Mouse (Mus musculus) thymus, adult 18-20 months (tissue): Measurements from ENCODE around the gene Apol11a.
"Not testable (repeated sequence)": the region's sequence is repeated elsewhere in the genome, so short reads cannot be mapped to it uniquely, and the experiment has no call there.

Experiments
- DNase-seq, 2 experiments: peaks; one replicate each; pipeline ENCODE4 v3.0.0; 2022; ENCODE audit warnings: mixed read lengths in 2 of 2

Gene Apol11a

GRCm38 (mm10) chr15:77507966-77508365, at the start of gene Apol11a:
Gene Apol11a (plus strand): TSS chr15:77508271.
- not testable (repeated sequence) for DNase-seq

- not testable (repeated sequence) for DNase-seq
Measured at GRCm38 (mm10) chr15:77474699-77475390, 33.2 kb upstream of the Apol11a start.

GRCm38 (mm10) chr15:77476693-77477092, 31.4 kb upstream of the Apol11a start, which contains the start of gene Apol10a:
Gene Apol10a (plus strand): TSS chr15:77477047.
- not testable (repeated sequence) for DNase-seq

GRCm38 (mm10) chr15:77482140-77482794, 25.8 kb upstream of the Apol11a start:
- no peak for DNase-seq

DNA sequence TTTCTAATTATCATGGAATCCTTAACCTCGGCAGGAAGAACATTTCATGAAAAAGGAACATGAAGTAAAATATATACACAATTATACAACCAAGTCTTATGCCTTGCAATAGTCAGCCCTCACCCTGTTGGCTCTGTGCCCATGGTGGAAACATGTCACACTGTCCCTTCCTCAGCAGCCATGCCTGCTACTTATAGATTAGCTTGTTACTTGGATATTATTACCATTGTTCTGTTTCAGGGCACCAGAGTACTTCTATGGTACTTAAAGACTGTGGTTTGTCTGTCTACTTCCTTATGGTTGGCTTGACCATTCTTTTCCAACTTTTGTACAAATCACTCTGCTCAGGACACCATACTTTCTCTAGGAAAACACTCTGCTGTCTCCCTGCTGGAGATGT, 14.9 kb upstream of the Apol11a start:
- DNase-seq = not testable (repeated sequence)

GRCm38 (mm10) chr15:77494694-77495093, 13.4 kb upstream of the Apol11a start:
- DNase-seq = not testable (repeated sequence)

- DNase-seq = not testable (repeated sequence)
Measured at GRCm38 (mm10) chr15:77520596-77520995, 12.5 kb downstream of the Apol11a start.

- peak in 1 of 2 experiments; percentile 16 for DNase-seq
Measured at GRCm38 (mm10) chr15:77523186-77523843, 15.2 kb downstream of the Apol11a start.

DNA sequence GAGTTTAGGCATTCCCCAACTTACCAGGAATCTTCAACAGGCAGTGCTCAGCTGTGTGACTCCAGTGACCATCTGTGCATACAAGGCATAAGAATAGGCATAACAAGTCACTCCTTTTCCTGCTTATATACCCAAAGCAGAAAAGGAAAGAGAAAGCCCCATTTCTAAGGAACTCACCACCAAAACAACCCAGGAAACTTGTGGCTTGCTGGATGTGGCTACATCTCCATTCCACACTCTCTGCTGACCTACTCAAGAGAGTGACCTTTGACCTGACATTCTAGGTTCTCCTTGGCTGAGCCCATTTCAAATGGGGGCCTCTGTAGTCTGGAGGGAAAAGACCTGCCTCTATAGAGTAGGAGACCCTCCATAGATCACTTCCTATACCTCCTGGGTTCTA, 25.1 kb downstream of the Apol11a start, which contains the start of gene Apol7c:
Gene Apol7c (minus strand): TSS at position 101 of the 400 bp plus-strand sequence.
- no peak for DNase-seq

- not testable (repeated sequence) for DNase-seq
Measured at GRCm38 (mm10) chr15:77539221-77539620, 31.1 kb downstream of the Apol11a start.

DNA sequence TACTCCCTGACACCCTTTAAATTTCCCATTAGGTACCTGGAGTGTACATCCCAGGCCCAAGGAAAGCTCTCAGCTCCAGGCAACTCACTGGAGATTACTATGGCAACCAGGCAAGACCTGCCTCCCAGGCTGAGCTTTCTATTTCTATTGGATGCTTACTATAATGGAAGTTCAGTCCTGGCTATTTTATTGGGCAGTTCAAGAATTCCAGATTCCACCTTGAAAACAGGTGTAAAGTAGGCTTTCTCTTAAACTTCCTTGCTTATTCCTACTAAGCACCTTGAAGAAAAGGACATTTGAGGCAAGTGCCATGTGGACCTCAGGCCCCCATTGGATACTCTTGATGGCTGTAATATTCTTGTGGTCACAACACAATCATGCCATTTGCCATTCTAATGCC, 53.7 kb downstream of the Apol11a start, which contains the start of gene 1700025B11Rik:
Gene 1700025B11Rik (minus strand): TSS at position 101 of the 400 bp plus-strand sequence.
- no peak for DNase-seq

GRCm38 (mm10) chr15:77563219-77563618, 55.1 kb downstream of the Apol11a start:
- no peak for DNase-seq
